Mouse (Mus musculus) layer of hippocampus, adult 8-10 months (tissue): Measurements from ENCODE around the gene Vps8. TPM values are rescaled to one million over a fixed set of nuclear protein-coding genes. Genes with fewer than 3 reads are reported as not detected.

Experiments used
- DNase-seq, 2 experiments: peaks; one replicate each; pipeline ENCODE4 v3.0.0; 2022; ENCODE audit warnings: low spot score in 2 of 2
- total RNA-seq, 4 experiments: library from RNA; stranded (reverse); gene quantifications; 2 replicates each; pipeline ENCODE4 v1.2.4; 2022

Vps8 gene
- total RNA-seq = 10 to 100 TPM; 47.6 to 58.3 (median 51.8) TPM

GRCm38 (mm10) chr16:21422645-21423545, at the start of gene Vps8:
Gene Vps8 (plus strand): TSS chr16:21423118.
- DNase-seq = peak; percentile 84 to 87

- DNase-seq = no peak
Measured at GRCm38 (mm10) chr16:21373316-21373960, 49.5 kb upstream of the Vps8 start.

- no peak for DNase-seq
Measured at GRCm38 (mm10) chr16:21374067-21374466, 48.9 kb upstream of the Vps8 start.

GRCm38 (mm10) chr16:21375147-21375546, 47.8 kb upstream of the Vps8 start:
- no peak for DNase-seq

GRCm38 (mm10) chr16:21376316-21376715, 46.6 kb upstream of the Vps8 start:
- DNase-seq = no peak

GRCm38 (mm10) chr16:21376949-21377604, 45.8 kb upstream of the Vps8 start:
- DNase-seq = no peak

GRCm38 (mm10) chr16:21377605-21377968, 45.3 kb upstream of the Vps8 start:
- no peak for DNase-seq

GRCm38 (mm10) chr16:21381469-21381868, 41.4 kb upstream of the Vps8 start:
- DNase-seq = no peak

- DNase-seq = no peak
Measured at GRCm38 (mm10) chr16:21382152-21382911, 40.6 kb upstream of the Vps8 start.

GRCm38 (mm10) chr16:21385926-21386881, 36.7 kb upstream of the Vps8 start:
- no peak for DNase-seq

GRCm38 (mm10) chr16:21389316-21389715, 33.6 kb upstream of the Vps8 start:
- DNase-seq = no peak

- DNase-seq = no peak
Measured at GRCm38 (mm10) chr16:21390744-21391143, 32.2 kb upstream of the Vps8 start.

GRCm38 (mm10) chr16:21392099-21392498, 30.8 kb upstream of the Vps8 start:
- no peak for DNase-seq

- peak; percentile 70 to 91 for DNase-seq
Measured at GRCm38 (mm10) chr16:21392517-21393112, 30.3 kb upstream of the Vps8 start.

GRCm38 (mm10) chr16:21395546-21395945, 27.4 kb upstream of the Vps8 start:
- no peak for DNase-seq

GRCm38 (mm10) chr16:21397681-21398080, 25.2 kb upstream of the Vps8 start:
- no peak for DNase-seq

GRCm38 (mm10) chr16:21398345-21399051, 24.4 kb upstream of the Vps8 start:
- no peak for DNase-seq

GRCm38 (mm10) chr16:21399942-21400341, 23.0 kb upstream of the Vps8 start:
- no peak for DNase-seq

- peak; percentile 48 to 50 for DNase-seq
Measured at GRCm38 (mm10) chr16:21402068-21402467, 20.9 kb upstream of the Vps8 start.
